Mouse (Mus musculus) myocyte (in vitro differentiated cells): ENCODE results near the gene Hoxd8.

Experiments used
- CEBPB ChIP-seq: IDR thresholded peaks from 2 replicates; pipeline ENCODE4 v1.6.1; 2011; ENCODE audit warnings: mild to moderate bottlenecking, moderate library complexity; ENCODE audit not compliant: poor library complexity, insufficient read depth, severe bottlenecking
- E2F4 ChIP-seq: IDR thresholded peaks from one replicate; pipeline ENCODE4 v1.6.1; 2011; ENCODE audit warnings: mild to moderate bottlenecking, control low read depth, moderate library complexity; ENCODE audit not compliant: insufficient read depth
- MAX ChIP-seq: IDR thresholded peaks from one replicate; pipeline ENCODE4 v1.6.1; 2011; ENCODE audit warnings: low read depth, mild to moderate bottlenecking, control low read depth
- MYOG ChIP-seq, 3 experiments: IDR thresholded peaks; one replicate each; pipeline ENCODE4 v1.6.1; 2011; ENCODE audit warnings: control low read depth in 2 of 3, low read depth in 2 of 3, mild to moderate bottlenecking in 2 of 3; ENCODE audit not compliant: insufficient read length in 2 of 3, control insufficient read depth in 1 of 3, insufficient read depth in 1 of 3
- POLR2A ChIP-seq: IDR thresholded peaks from one replicate; pipeline ENCODE4 v1.6.1; 2011; ENCODE audit warnings: low read depth, mild to moderate bottlenecking, control low read depth, moderate library complexity; ENCODE audit not compliant: insufficient read length
- POLR2AphosphoS2 ChIP-seq: IDR thresholded peaks from one replicate; pipeline ENCODE4 v1.6.1; 2011; ENCODE audit warnings: low read depth, control low read depth; ENCODE audit not compliant: insufficient read length
- SRF ChIP-seq: IDR thresholded peaks from one replicate; pipeline ENCODE4 v1.6.1; 2011; ENCODE audit warnings: low read depth; ENCODE audit not compliant: control insufficient read depth, insufficient read length
- TCF12 ChIP-seq: IDR thresholded peaks from one replicate; pipeline ENCODE4 v1.6.1; 2011; ENCODE audit warnings: mild to moderate bottlenecking, control low read depth; ENCODE audit not compliant: poor library complexity, insufficient read depth, severe bottlenecking
- TCF3 ChIP-seq: IDR thresholded peaks from one replicate; pipeline ENCODE4 v1.6.1; 2011; ENCODE audit warnings: low read depth, control low read depth; ENCODE audit not compliant: insufficient read length
- USF1 ChIP-seq: IDR thresholded peaks from one replicate; pipeline ENCODE4 v1.6.1; 2011; ENCODE audit warnings: low read depth, mild to moderate bottlenecking, control low read depth, moderate library complexity

GRCm38 (mm10) chr2:74753175-74753523, 48.7 kb downstream of the Hoxd8 start:
- TF ChIP-seq USF1 (no peak), POLR2A (no peak), TCF12 (no peak), SRF (no peak), POLR2AphosphoS2 (no peak), MAX (no peak), CEBPB (no peak), TCF3 (no peak), MYOG (IDR thresholded peaks at IDR 0.05; ENCODE audit: control insufficient read depth in 1 of 3, insufficient read depth in 1 of 3, insufficient read length in 2 of 3, low read depth in 2 of 3) (no peak), E2F4 (no peak)
